Mouse (Mus musculus): ENCODE results near the gene Tas2r102. TPM values are rescaled to one million over a fixed set of nuclear protein-coding genes. Genes with fewer than 3 reads are reported as not detected.

Tas2r102 gene
- polyA plus RNA-seq (2015; fragmentation: Nextera tagmentation; extraction: Ambion mirVana): not detected in 2 replicates

DNA sequence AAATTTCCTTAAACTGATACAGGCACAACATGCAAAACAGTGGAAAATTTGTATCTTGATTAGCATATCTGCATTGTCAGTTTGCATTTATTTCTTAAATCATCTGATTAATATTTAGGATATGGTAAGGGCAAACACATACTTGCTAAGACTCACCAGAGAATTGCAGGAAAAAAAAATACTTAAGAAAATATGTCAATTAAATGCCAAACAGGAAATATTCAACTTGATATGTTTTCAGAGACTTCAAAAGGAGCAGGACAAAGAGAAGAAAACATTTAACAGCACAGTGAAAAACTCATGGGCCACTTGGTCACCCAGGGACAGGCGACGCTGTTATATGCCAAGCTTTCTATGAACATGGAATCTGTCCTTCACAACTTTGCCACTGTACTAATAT lies at the start of gene Tas2r102:
Gene Tas2r102, plus strand, starts transcription at position 301 of the 400 bp plus-strand sequence.
- Histone ChIP-seq H3K27me3 (no peaks in the 10 kb centered on the region), H3K4me2 (no peak within 1 kb of the TSS), H3K4me3 (replicated peaks) (no peak within 1 kb of the TSS), H3K9me3 (replicated peaks) (no peaks in the 10 kb centered on the region), H3K4me1 (replicated peaks) (no peaks in the 10 kb centered on the region), H3K9ac (no peak within 1 kb of the TSS), H3K36me3 (replicated peaks) (no peaks in the 10 kb centered on the region), H3K27ac (replicated peaks) (no peak within 1 kb of the TSS)
- no peak for ATAC-seq (ENCODE audit: insufficient read depth)
- WGBS (ENCODE audit: insufficient replicate concordance): 85% methylated on average over 2 of the region's 2 CpGs

- Histone ChIP-seq H3K9ac (no peak within 1 kb of the TSS), H3K27ac (replicated peaks) (no peak within 1 kb of the TSS), H3K4me3 (replicated peaks) (no peak within 1 kb of the TSS), H3K27me3 (no peaks in the 10 kb centered on the region), H3K9me3 (replicated peaks) (no peaks in the 10 kb centered on the region), H3K4me1 (replicated peaks) (no peaks in the 10 kb centered on the region), H3K36me3 (replicated peaks) (no peaks in the 10 kb centered on the region), H3K4me2 (no peak within 1 kb of the TSS)
- no peak for ATAC-seq (ENCODE audit: insufficient read depth)
- 59% methylated on average over 2 of the region's 2 CpGs for WGBS (ENCODE audit: insufficient replicate concordance)
Observed at GRCm38 (mm10) chr6:132737935-132738334, 24.0 kb upstream of the Tas2r102 start, which contains the start of gene Tas2r115. Gene Tas2r115 (minus strand): TSS chr6:132738035.

GRCm38 (mm10) chr6:132750206-132750605 lies 11.7 kb upstream of the Tas2r102 start:
- Histone ChIP-seq H3K4me2 (no peak overlapping the region), H3K4me1 (replicated peaks) (no peaks in the 10 kb centered on the region), H3K9ac (no peak overlapping the region), H3K36me3 (replicated peaks) (no peaks in the 10 kb centered on the region), H3K4me3 (replicated peaks) (no peak overlapping the region), H3K9me3 (replicated peaks) (no peaks in the 10 kb centered on the region), H3K27ac (replicated peaks) (no peak overlapping the region), H3K27me3 (no peaks in the 10 kb centered on the region)
- ATAC-seq (ENCODE audit: insufficient read depth): no peak
- 55% methylated on average over 2 of the region's 2 CpGs for WGBS (ENCODE audit: insufficient replicate concordance)

- no peaks in the 10 kb centered on the region for H3K27me3 ChIP-seq
- H3K36me3 ChIP-seq (replicated peaks): no peaks in the 10 kb centered on the region
- no peaks in the 10 kb centered on the region for H3K9me3 ChIP-seq (replicated peaks)
- no peak within 1 kb of the TSS for H3K27ac ChIP-seq (replicated peaks)
- H3K4me3 ChIP-seq (replicated peaks): no peak within 1 kb of the TSS
- no peak within 1 kb of the TSS for H3K9ac ChIP-seq
- WGBS (ENCODE audit: insufficient replicate concordance): 53% methylated on average over 1 of the region's 1 CpGs
- ATAC-seq (ENCODE audit: insufficient read depth): no peak
- no peak within 1 kb of the TSS for H3K4me2 ChIP-seq
- no peaks in the 10 kb centered on the region for H3K4me1 ChIP-seq (replicated peaks)
Observed at GRCm38 (mm10) chr6:132754430-132754829, 7.5 kb upstream of the Tas2r102 start, which contains the start of gene Tas2r124. Gene Tas2r124 (plus strand): TSS chr6:132754730.

GRCm38 (mm10) chr6:132778062-132778461 lies 16.1 kb downstream of the Tas2r102 start, which contains the start of gene Tas2r136:
Gene Tas2r136 (minus strand): TSS chr6:132778162.
- Histone ChIP-seq H3K27ac (replicated peaks) (no peak within 1 kb of the TSS), H3K4me1 (replicated peaks) (no peaks in the 10 kb centered on the region)
- no peak for ATAC-seq (ENCODE audit: insufficient read depth)

DNA sequence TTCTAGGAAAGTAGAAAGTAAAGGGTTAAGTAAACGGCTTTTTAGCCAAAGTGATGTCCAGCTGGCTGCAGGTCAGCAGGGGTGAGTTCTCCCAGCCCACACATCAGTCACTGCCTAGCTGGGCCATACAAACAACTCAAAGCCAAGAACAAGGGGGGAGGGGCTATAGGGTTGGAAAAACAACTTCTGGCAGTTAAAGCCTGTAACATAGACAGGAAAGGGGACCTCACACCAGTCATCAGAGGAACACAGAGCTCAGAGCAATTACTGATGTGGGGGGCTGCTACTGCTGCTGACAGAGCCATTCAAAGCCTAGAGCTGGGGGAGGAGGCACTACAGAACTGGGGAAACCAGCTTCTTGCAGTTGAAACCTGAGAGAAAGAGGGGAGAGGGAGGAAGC lies 33.5 kb downstream of the Tas2r102 start:
- Histone ChIP-seq H3K4me1 (replicated peaks) (no peaks in the 10 kb centered on the region), H3K27me3 (no peaks in the 10 kb centered on the region), H3K4me2 (no peak overlapping the region), H3K4me3 (replicated peaks) (no peak overlapping the region), H3K9me3 (replicated peaks) (0 out of 2 replicates have a peak, but pooled peaks cover 3% of the 10 kb centered on the region), H3K27ac (replicated peaks) (no peak overlapping the region), H3K9ac (no peak overlapping the region), H3K36me3 (replicated peaks) (no peaks in the 10 kb centered on the region)
- ATAC-seq (ENCODE audit: insufficient read depth): no peak
- 30% methylated on average over 1 of the region's 1 CpGs for WGBS (ENCODE audit: insufficient replicate concordance)

More at GRCm38 (mm10) chr6:132778062-132778461, 16.1 kb downstream of the Tas2r102 start, which contains the start of gene Tas2r136:
- Histone ChIP-seq H3K36me3 (replicated peaks) (no peaks in the 10 kb centered on the region), H3K4me2 (no peak within 1 kb of the TSS), H3K9me3 (replicated peaks) (no peaks in the 10 kb centered on the region), H3K27me3 (no peaks in the 10 kb centered on the region), H3K4me3 (replicated peaks) (no peak within 1 kb of the TSS), H3K9ac (no peak within 1 kb of the TSS)

DNA sequence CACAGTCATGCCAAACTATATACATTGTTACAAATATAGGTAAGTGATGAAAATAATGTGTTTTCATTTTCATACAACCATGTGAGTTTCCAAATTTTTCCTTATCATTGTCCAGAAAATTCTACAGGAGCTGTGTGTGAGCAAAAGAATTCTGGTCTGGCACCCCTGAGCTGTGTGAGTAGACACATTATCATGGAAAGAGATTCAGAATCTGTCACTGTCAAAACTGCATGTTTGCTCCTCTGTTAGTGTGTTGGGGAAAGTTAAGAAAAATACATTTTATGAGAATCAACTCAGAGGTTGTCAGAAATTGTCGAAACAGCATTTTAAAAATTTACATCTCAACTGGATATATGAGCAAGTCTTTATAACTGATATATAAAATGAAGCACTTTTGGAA lies 40.6 kb downstream of the Tas2r102 start, which contains the start of gene Tas2r117:
Gene Tas2r117, plus strand, starts transcription at position 301 of the 400 bp plus-strand sequence.
- Histone ChIP-seq H3K27me3 (no peaks in the 10 kb centered on the region), H3K27ac (replicated peaks) (no peak within 1 kb of the TSS), H3K4me3 (replicated peaks) (no peak within 1 kb of the TSS), H3K9me3 (replicated peaks) (no peaks in the 10 kb centered on the region), H3K9ac (no peak within 1 kb of the TSS), H3K4me2 (no peak within 1 kb of the TSS), H3K4me1 (replicated peaks) (no peaks in the 10 kb centered on the region), H3K36me3 (replicated peaks) (no peaks in the 10 kb centered on the region)
- 57% methylated on average over 1 of the region's 1 CpGs for WGBS (ENCODE audit: insufficient replicate concordance)
- ATAC-seq (ENCODE audit: insufficient read depth): no peak

Other genes starting within 250 kb of the Tas2r102 start
- gene Prh1, start 192.3 kb upstream of the Tas2r102 start, polyA plus RNA-seq (2015; fragmentation: Nextera tagmentation; extraction: Ambion mirVana): not detected in 2 replicates
- not detected in 2 replicates for gene Prp2, start 166.2 kb upstream of the Tas2r102 start, polyA plus RNA-seq (2015; fragmentation: Nextera tagmentation; extraction: Ambion mirVana)
- gene A630073D07Rik, start 110.6 kb upstream of the Tas2r102 start, polyA plus RNA-seq (2015; fragmentation: Nextera tagmentation; extraction: Ambion mirVana): not detected in 2 replicates
- not detected in 2 replicates for gene Tas2r120, start 105.2 kb upstream of the Tas2r102 start, polyA plus RNA-seq (2015; fragmentation: Nextera tagmentation; extraction: Ambion mirVana)
- gene Tas2r121, start 61.1 kb upstream of the Tas2r102 start, polyA plus RNA-seq (2015; fragmentation: Nextera tagmentation; extraction: Ambion mirVana): not detected in 2 replicates
- gene Tas2r122, start 50.2 kb upstream of the Tas2r102 start, polyA plus RNA-seq (2015; fragmentation: Nextera tagmentation; extraction: Ambion mirVana): not detected in 2 replicates
- gene Tas2r115, start 24.1 kb upstream of the Tas2r102 start, polyA plus RNA-seq (2015; fragmentation: Nextera tagmentation; extraction: Ambion mirVana): not detected in 2 replicates
- gene Tas2r124, start 7.4 kb upstream of the Tas2r102 start, polyA plus RNA-seq (2015; fragmentation: Nextera tagmentation; extraction: Ambion mirVana): not detected in 2 replicates
- gene Tas2r136, start 16.0 kb downstream of the Tas2r102 start, polyA plus RNA-seq (2015; fragmentation: Nextera tagmentation; extraction: Ambion mirVana): not detected in 2 replicates
- gene Tas2r117, start 40.7 kb downstream of the Tas2r102 start, polyA plus RNA-seq (2015; fragmentation: Nextera tagmentation; extraction: Ambion mirVana): not detected in 2 replicates
- not detected in 2 replicates for gene Tas2r123, start 85.0 kb downstream of the Tas2r102 start, polyA plus RNA-seq (2015; fragmentation: Nextera tagmentation; extraction: Ambion mirVana)
- not detected in 2 replicates for gene Tas2r116, start 93.3 kb downstream of the Tas2r102 start, polyA plus RNA-seq (2015; fragmentation: Nextera tagmentation; extraction: Ambion mirVana)
- not detected in 2 replicates for gene Tas2r110, start 105.9 kb downstream of the Tas2r102 start, polyA plus RNA-seq (2015; fragmentation: Nextera tagmentation; extraction: Ambion mirVana)
- gene Tas2r113, start 130.9 kb downstream of the Tas2r102 start, polyA plus RNA-seq (2015; fragmentation: Nextera tagmentation; extraction: Ambion mirVana): not detected in 2 replicates
- gene Tas2r125, start 147.5 kb downstream of the Tas2r102 start, polyA plus RNA-seq (2015; fragmentation: Nextera tagmentation; extraction: Ambion mirVana): not detected in 2 replicates
- gene Tas2r129, start 189.0 kb downstream of the Tas2r102 start, polyA plus RNA-seq (2015; fragmentation: Nextera tagmentation; extraction: Ambion mirVana): not detected in 2 replicates
- gene Tas2r131, start 195.8 kb downstream of the Tas2r102 start, polyA plus RNA-seq (2015; fragmentation: Nextera tagmentation; extraction: Ambion mirVana): not detected in 2 replicates
- not detected in 2 replicates for gene Tas2r109, start 218.8 kb downstream of the Tas2r102 start, polyA plus RNA-seq (2015; fragmentation: Nextera tagmentation; extraction: Ambion mirVana)